Mouse (Mus musculus) 3134 (cell line): ENCODE data around the gene St8sia2.

ENCODE experiments used
- DNase-seq: peaks from one replicate; pipeline ENCODE4 v3.0.0-alpha.2; 2011; ENCODE audit warnings: low spot score; ENCODE audit not compliant: insufficient read length; ENCODE audit errors: extremely low read depth

The St8sia2 gene

GRCm38 (mm10) chr7:73890891-73891610 lies 122.4 kb downstream of the St8sia2 start:
- DNase-seq = no peak

GRCm38 (mm10) chr7:73890466-73890865 lies 123.0 kb downstream of the St8sia2 start:
- no peak for DNase-seq
